Mouse (Mus musculus): ENCODE results near the gene Sipa1l1.

- TF ChIP-seq POLR2A (IDR thresholded peaks at IDR 0.05; ENCODE audit: borderline replicate concordance, low read depth, low read length), result no peak
- TF ChIP-seq CTCF (IDR thresholded peaks at IDR 0.05; ENCODE audit: low read depth, low read length), result no peak
Measured at GRCm38 (mm10) chr12:82313091-82313490, 144.0 kb downstream of the Sipa1l1 start.

All from bone marrow macrophage, adult 2 months (primary cell).